ENCODE assay signal across 22 mouse cellular contexts in the genomic region with DNA sequence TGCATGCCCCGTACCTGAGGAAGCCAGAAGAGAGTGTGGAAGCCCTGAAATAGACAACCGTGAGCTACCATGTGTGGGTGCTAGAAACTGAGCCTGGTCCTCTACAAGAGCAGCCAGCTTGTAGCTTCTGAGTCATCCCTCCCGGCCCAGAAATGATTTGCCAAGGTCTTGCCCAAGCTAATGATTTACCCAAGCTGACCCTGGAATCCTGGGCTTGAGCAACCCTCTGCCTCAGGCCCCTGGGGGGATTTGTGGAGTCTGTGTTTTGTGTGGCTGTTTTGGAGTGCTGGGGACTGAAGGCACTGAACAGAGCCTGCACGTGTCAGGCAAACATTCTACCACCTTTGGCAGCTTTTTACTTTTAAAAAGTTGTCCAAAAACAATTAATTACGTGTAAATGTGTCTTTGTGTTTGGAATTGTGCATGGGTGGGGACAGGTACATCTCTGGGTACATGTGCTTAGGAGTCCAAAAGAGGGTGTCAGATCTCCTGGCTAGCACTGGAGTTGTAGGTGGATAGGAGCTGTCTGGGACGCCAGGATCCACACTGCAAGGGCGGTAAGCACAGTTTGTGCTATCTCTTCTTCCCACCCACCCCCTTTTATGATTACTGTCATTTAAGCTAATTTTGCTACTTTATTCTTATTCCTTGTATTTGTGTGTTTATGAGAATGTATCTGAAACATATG. TPM values are rescaled to one million over a fixed set of nuclear protein-coding genes. Genes with fewer than 3 reads are reported as not detected.
DNase-seq lines count a peak whose midpoint lies in the region; ATAC-seq and TF ChIP-seq lines count a peak whose summit lies in the region.
"Had no signal": no experiment of that assay in that cellular context is flagged by ENCODE, and none has a peak within 500 bp of the region (broad histone marks: within the 10 kb centered on the region; RNA-seq: fewer than 3 reads in every experiment).

No protein-coding gene starts in this region.

- no peak overlapping the region for H3K4me3 ChIP-seq in layer of hippocampus, adult 2 months
- no peak overlapping the region for H3K4me3 ChIP-seq in kidney, postnatal 0 days (replicated peaks; ENCODE audit: low read depth, low read length)
- no peak overlapping the region for H3K4me3 ChIP-seq in liver, embryonic 15.5 days (replicated peaks)
- H3K4me3 ChIP-seq in embryonic facial prominence, embryonic 10.5 days = no peak overlapping the region
- H3K4me3 ChIP-seq: embryonic facial prominence, embryonic 12.5 days; heart, adult 2 months had no signal

- TF ChIP-seq CTCF in layer of hippocampus, adult 2 months (conservative IDR thresholded peaks at IDR 0.05) = no peak
- no peak for TF ChIP-seq CTCF in kidney, postnatal 0 days (IDR thresholded peaks at IDR 0.05; ENCODE audit: low read depth)

- 68% methylated on average over 7 of the region's 7 CpGs for WGBS in kidney, postnatal 0 days
- 44% methylated on average over 7 of the region's 7 CpGs for whole genome bisulfite sequencing in liver, embryonic 15.5 days (ENCODE audit: insufficient replicate concordance)
- 76% methylated on average over 7 of the region's 7 CpGs for WGBS in embryonic facial prominence, embryonic 10.5 days

- H3K9me3 ChIP-seq in kidney, postnatal 0 days (replicated peaks; ENCODE audit: low read length) = no peaks in the 10 kb centered on the region
- no peaks in the 10 kb centered on the region for H3K9me3 ChIP-seq in liver, embryonic 15.5 days (replicated peaks)
- no peaks in the 10 kb centered on the region for H3K9me3 ChIP-seq in embryonic facial prominence, embryonic 10.5 days
- H3K9me3 ChIP-seq: embryonic facial prominence, embryonic 12.5 days had no signal

- DNase-seq in layer of hippocampus, adult 2 months (ENCODE audit: low spot score in 2 of 2) = no peak
- DNase-seq in layer of hippocampus, adult 8-10 months (ENCODE audit: low spot score in 2 of 2) = no peak
- peak; percentile 93 for DNase-seq in gonadal fat pad, adult 2 months (ENCODE audit: low read depth)
- DNase-seq in kidney, postnatal 0 days (ENCODE audit: low spot score) = peak; percentile 39
- no peak for DNase-seq in left cerebral cortex, adult 11 months (ENCODE audit: low spot score)
- DNase-seq in embryonic facial prominence, embryonic 10.5 days (ENCODE audit: low spot score) = no peak
- DNase-seq in thymus, postnatal 36 days = no peak
- DNase-seq: B cell, adult 2 months; cerebellum, adult 9-11 months; forebrain, postnatal 0 days; heart, adult 2 months; heart, postnatal 36 days; left cerebral cortex, postnatal 4 days; right cerebral cortex, postnatal 14 days; thymus, postnatal 25 days had no signal

- no peaks in the 10 kb centered on the region for H3K27me3 ChIP-seq in kidney, postnatal 0 days (ENCODE audit: insufficient read depth, low read length)
- no peaks in the 10 kb centered on the region for H3K27me3 ChIP-seq in liver, embryonic 15.5 days
- H3K27me3 ChIP-seq in embryonic facial prominence, embryonic 10.5 days (replicated peaks; ENCODE audit: low read depth, poor library complexity, severe bottlenecking) = no peaks in the 10 kb centered on the region
- H3K27me3 ChIP-seq: embryonic facial prominence, embryonic 12.5 days had no signal

- no peaks in the 10 kb centered on the region for H3K36me3 ChIP-seq in kidney, postnatal 0 days (ENCODE audit: insufficient read depth, low read length)
- H3K36me3 ChIP-seq in liver, embryonic 15.5 days (replicated peaks) = no peaks in the 10 kb centered on the region
- H3K36me3 ChIP-seq in embryonic facial prominence, embryonic 10.5 days (replicated peaks) = no peaks in the 10 kb centered on the region
- H3K36me3 ChIP-seq: embryonic facial prominence, embryonic 12.5 days had no signal

- ATAC-seq in kidney, postnatal 0 days (replicated peaks; ENCODE audit: low FRiP score, low read depth) = peak; percentile 50
- ATAC-seq in liver, embryonic 15.5 days (ENCODE audit: insufficient read depth) = peak; percentile 70
- ATAC-seq: forebrain, postnatal 0 days; inflammation-experienced regulatory T-cells, adult 6 months had no signal

- peak overlapping the region; percentile 36; the same call in 1 of the 2 replicates for H3K27ac ChIP-seq in layer of hippocampus, adult 2 months
- H3K27ac ChIP-seq in kidney, postnatal 0 days = no peak overlapping the region; the same call in 1 of the 2 replicates
- peak overlapping the region; percentile 39 for H3K27ac ChIP-seq in liver, embryonic 15.5 days (replicated peaks)
- no peak overlapping the region for H3K27ac ChIP-seq in embryonic facial prominence, embryonic 10.5 days (replicated peaks)
- H3K27ac ChIP-seq: embryonic facial prominence, embryonic 12.5 days; heart, adult 2 months had no signal

- 0 out of 2 replicates have a peak, but pooled peaks cover 9% of the 10 kb centered on the region for H3K4me1 ChIP-seq in kidney, postnatal 0 days (replicated peaks; ENCODE audit: insufficient read depth, low read length)
- H3K4me1 ChIP-seq in liver, embryonic 15.5 days (replicated peaks) = no peaks in the 10 kb centered on the region; the same call in 1 of the 2 replicates
- peaks cover 10% of the 10 kb centered on the region for H3K4me1 ChIP-seq in embryonic facial prominence, embryonic 10.5 days

- H3K4me2 ChIP-seq in kidney, postnatal 0 days (ENCODE audit: low read length) = no peak overlapping the region
- peak overlapping the region; percentile 18 for H3K4me2 ChIP-seq in liver, embryonic 15.5 days
- H3K4me2 ChIP-seq: embryonic facial prominence, embryonic 12.5 days had no signal

- no peak overlapping the region for H3K9ac ChIP-seq in kidney, postnatal 0 days (ENCODE audit: low read depth, low read length)
- H3K9ac ChIP-seq in liver, embryonic 15.5 days = no peak overlapping the region
- H3K9ac ChIP-seq: embryonic facial prominence, embryonic 12.5 days; forebrain, postnatal 0 days had no signal

RNA-seq across cellular contexts. Expression of a gene that starts 1.4 kb away (rescaled TPM):
- 10 to 100 TPM; 18.4 to 20.3 TPM for total RNA-seq in layer of hippocampus, adult 2 months (2021)
- total RNA-seq in layer of hippocampus, adult 8-10 months (2022) = 10 to 100 TPM; 16.0 to 19.6 (median 17.5) TPM
- 7.5 and 8.2 TPM in 2 replicates for polyA plus RNA-seq in gonadal fat pad, adult 2 months (2012; rRNA removed)
- polyA plus RNA-seq in kidney, postnatal 0 days (2015; fragmentation: Nextera tagmentation; extraction: Ambion mirVana) = 21.2 and 23.5 TPM in 2 replicates
- 2.1 and 2.6 TPM in 2 replicates for polyA plus RNA-seq in liver, embryonic 15.5 days (2015; fragmentation: Nextera tagmentation; extraction: Ambion mirVana)
- polyA plus RNA-seq in embryonic facial prominence, embryonic 10.5 days (2016; fragmentation: Nextera tagmentation; extraction: Ambion mirVana) = 2.0 and 2.2 TPM in 2 replicates

RNA-seq across cellular contexts. Expression of a gene that starts 22.4 kb away (rescaled TPM):
- not detected for total RNA-seq in layer of hippocampus, adult 2 months (2021)
- not detected for total RNA-seq in layer of hippocampus, adult 8-10 months (2022)
- polyA plus RNA-seq in gonadal fat pad, adult 2 months (2012; rRNA removed) = not detected in 2 replicates
- not detected in 2 replicates for polyA plus RNA-seq in kidney, postnatal 0 days (2015; fragmentation: Nextera tagmentation; extraction: Ambion mirVana)
- polyA plus RNA-seq in liver, embryonic 15.5 days (2015; fragmentation: Nextera tagmentation; extraction: Ambion mirVana) = not detected in 2 replicates
- polyA plus RNA-seq in embryonic facial prominence, embryonic 10.5 days (2016; fragmentation: Nextera tagmentation; extraction: Ambion mirVana) = not detected in 2 replicates
- total RNA-seq: forebrain, postnatal 0 days; heart, adult 2 months; heart, postnatal 36 days; left cerebral cortex, postnatal 4 days; MEL; midbrain, postnatal 0 days; neutrophil, adult 5-6 weeks had no signal
- polyA plus RNA-seq: embryonic facial prominence, embryonic 12.5 days; forebrain, postnatal 0 days; heart, adult 2 months; inflammation-experienced regulatory T-cells, adult 6 months; midbrain, postnatal 0 days; stomach, embryonic 14.5 days had no signal

RNA-seq across cellular contexts. Expression of a gene that starts 22.5 kb away (rescaled TPM):
- 1 to 10 TPM; 1.3 to 1.5 TPM for total RNA-seq in layer of hippocampus, adult 2 months (2021)
- 1 to 10 TPM; 1.7 to 3.3 (median 2.5) TPM for total RNA-seq in layer of hippocampus, adult 8-10 months (2022)
- polyA plus RNA-seq in gonadal fat pad, adult 2 months (2012; rRNA removed) = 0.18 and 0.20 TPM in 2 replicates
- polyA plus RNA-seq in kidney, postnatal 0 days (2015; fragmentation: Nextera tagmentation; extraction: Ambion mirVana) = not detected in 2 replicates
- 0.06 TPM in 1 of 2 replicates, not detected in the other for polyA plus RNA-seq in liver, embryonic 15.5 days (2015; fragmentation: Nextera tagmentation; extraction: Ambion mirVana)
- polyA plus RNA-seq in embryonic facial prominence, embryonic 10.5 days (2016; fragmentation: Nextera tagmentation; extraction: Ambion mirVana) = 0.18 and 0.55 TPM in 2 replicates
- total RNA-seq: forebrain, postnatal 0 days; heart, adult 2 months; heart, postnatal 36 days; MEL; neutrophil, adult 5-6 weeks had no signal

RNA-seq across cellular contexts. Expression of a gene that starts 27.0 kb away (rescaled TPM):
- total RNA-seq in layer of hippocampus, adult 2 months (2021) = 10 to 100 TPM; 23.8 to 28.6 TPM
- total RNA-seq in layer of hippocampus, adult 8-10 months (2022) = 10 to 100 TPM; 27.9 to 35.5 (median 29.1) TPM
- polyA plus RNA-seq in gonadal fat pad, adult 2 months (2012; rRNA removed) = 19.1 and 23.0 TPM in 2 replicates
- polyA plus RNA-seq in kidney, postnatal 0 days (2015; fragmentation: Nextera tagmentation; extraction: Ambion mirVana) = 19.1 and 22.5 TPM in 2 replicates
- 12.1 and 13.9 TPM in 2 replicates for polyA plus RNA-seq in liver, embryonic 15.5 days (2015; fragmentation: Nextera tagmentation; extraction: Ambion mirVana)
- polyA plus RNA-seq in embryonic facial prominence, embryonic 10.5 days (2016; fragmentation: Nextera tagmentation; extraction: Ambion mirVana) = 39.0 and 43.7 TPM in 2 replicates

RNA-seq across cellular contexts. Expression of a gene that starts 35.0 kb away (rescaled TPM):
- 1 to 10 TPM; 1.8 to 3.5 TPM for total RNA-seq in layer of hippocampus, adult 2 months (2021)
- 1 to 10 TPM; 1.1 to 1.7 (median 1.4) TPM for total RNA-seq in layer of hippocampus, adult 8-10 months (2022)
- 3.0 and 4.5 TPM in 2 replicates for polyA plus RNA-seq in gonadal fat pad, adult 2 months (2012; rRNA removed)
- polyA plus RNA-seq in kidney, postnatal 0 days (2015; fragmentation: Nextera tagmentation; extraction: Ambion mirVana) = 11.8 TPM in 2 replicates
- 15.8 and 16.5 TPM in 2 replicates for polyA plus RNA-seq in liver, embryonic 15.5 days (2015; fragmentation: Nextera tagmentation; extraction: Ambion mirVana)
- polyA plus RNA-seq in embryonic facial prominence, embryonic 10.5 days (2016; fragmentation: Nextera tagmentation; extraction: Ambion mirVana) = 63.0 and 68.7 TPM in 2 replicates

Comparison
In these comparisons a context has a peak if more than half of its experiments do, and no peak if none do; other contexts are left out.
1. DNase-seq: peak in gonadal fat pad, adult 2 months (single experiment) and kidney, postnatal 0 days (single experiment); none in layer of hippocampus, adult 2 months (0 of 2), layer of hippocampus, adult 8-10 months (0 of 2), left cerebral cortex, adult 11 months (single experiment), embryonic facial prominence, embryonic 10.5 days (single experiment) and thymus, postnatal 36 days (0 of 2).
2. H3K27ac ChIP-seq: peak in layer of hippocampus, adult 2 months (single experiment) and liver, embryonic 15.5 days (single experiment); none in kidney, postnatal 0 days (single experiment) and embryonic facial prominence, embryonic 10.5 days (single experiment).